Mouse (Mus musculus): ENCODE measurements around the gene U90926.

The U90926 gene

DNA sequence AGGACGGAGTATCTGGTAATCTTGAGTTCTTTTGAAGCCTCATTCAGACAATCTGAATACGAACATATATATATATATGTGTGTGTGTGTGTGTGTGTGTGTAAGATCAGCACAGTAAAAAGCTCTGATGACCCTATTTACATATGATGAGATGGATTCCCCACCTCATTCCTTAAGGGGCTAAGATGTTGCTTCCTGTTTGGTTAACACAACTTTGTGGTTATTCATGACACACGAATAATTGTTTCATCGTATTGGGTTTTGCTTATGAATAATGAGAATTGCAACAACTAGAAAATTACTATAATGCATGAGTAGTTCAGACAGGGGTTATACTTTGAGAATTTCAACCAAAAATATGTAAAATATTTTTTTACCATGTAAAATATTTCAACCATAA lies at the start of gene U90926:
TSS of gene U90926 (minus strand) at position 101 of the 400 bp plus-strand sequence.
- DNase-seq (ENCODE audit: low read depth, low spot score): no peak

DNA sequence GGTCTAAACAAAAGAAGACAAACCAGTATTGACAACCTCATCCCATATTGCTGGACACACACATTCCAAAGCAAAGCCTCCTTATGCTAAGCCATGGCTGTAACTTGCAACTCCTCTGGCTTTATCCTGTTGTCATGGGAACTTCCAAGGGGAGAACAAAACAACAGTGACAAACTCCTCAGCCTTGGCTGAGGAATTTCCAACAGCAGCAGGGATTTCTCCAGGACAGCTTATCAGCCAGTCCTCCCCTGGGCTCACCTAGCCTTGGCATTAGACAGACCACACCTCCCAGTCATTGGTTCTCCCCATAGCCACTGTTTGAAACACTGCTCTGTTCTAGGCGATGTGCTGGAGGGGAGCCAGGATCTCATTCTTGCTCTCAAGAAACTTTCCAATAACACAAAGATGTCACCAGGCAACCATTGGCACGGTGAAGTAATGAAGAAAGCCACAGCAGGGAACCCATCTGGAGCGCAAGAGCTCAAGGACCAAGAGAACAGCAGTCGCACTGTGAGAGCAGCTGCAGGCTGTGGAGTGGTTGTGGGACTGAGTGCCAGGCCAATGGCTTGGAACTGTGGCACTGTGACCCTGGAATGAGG lies 48.7 kb upstream of the U90926 start:
- no peak for DNase-seq (ENCODE audit: low read depth, low spot score)

DNA sequence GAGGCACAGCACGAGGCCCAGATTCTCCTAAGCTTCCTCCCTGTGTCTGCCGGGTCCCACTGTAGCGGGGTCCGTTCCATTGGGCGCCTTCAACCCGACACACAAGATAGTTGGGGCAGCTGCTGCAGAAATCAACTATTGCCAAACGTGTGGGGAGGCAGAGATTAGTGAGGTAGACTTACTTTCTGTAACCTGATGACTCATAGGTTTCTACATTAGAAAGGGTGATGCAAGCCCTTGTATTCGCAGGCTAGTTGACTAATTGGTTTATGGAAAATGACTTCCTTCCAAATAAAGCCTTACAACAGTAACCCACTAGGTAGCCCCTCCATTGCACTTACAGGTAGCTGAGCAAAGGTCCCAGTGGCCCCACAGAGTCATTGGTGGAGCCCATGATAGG lies 47.4 kb upstream of the U90926 start:
- no peak for DNase-seq (ENCODE audit: low read depth, low spot score)

DNA sequence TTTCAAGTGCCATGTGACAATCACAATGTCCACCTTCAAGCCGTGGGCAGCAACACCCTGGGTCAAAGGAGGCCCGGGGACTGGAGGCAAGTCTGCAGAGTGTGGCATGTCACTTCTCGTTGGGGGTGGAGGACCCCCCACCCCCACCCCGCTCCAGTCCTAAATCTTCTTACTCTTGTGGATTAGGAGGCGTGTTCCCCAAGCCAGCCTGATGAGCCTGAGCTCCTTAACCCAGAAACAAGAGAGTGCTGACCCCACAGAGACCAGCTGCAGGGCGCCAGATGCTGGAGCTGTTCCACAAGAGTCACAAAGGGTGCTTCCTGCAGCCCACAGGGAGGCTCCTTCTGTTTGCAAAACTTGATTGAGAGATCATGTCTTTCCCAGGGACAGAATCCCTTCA lies 41.0 kb upstream of the U90926 start, which contains the start of gene Ppef2:
TSS of gene Ppef2 (minus strand) at position 61 of the 400 bp plus-strand sequence.
- DNase-seq (ENCODE audit: low read depth, low spot score): no peak

DNA sequence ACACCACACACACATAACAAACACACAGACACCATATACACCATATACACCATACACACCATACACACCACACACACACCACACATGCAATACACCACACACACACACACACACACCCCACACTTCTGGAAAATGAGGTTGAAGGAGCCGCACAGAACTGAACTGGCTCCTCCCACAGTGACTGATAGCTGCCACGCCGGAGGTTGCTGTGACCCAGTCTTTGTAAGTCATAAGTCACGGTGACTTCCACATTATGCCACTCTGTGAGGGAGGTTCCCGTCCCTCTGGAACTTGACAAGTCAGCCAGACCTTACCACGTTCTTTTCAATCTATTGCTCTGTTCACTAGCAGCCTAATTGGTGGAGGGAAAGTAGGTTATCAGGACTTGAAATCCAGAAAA lies 39.3 kb upstream of the U90926 start:
- DNase-seq (ENCODE audit: low read depth, low spot score): no peak

DNA sequence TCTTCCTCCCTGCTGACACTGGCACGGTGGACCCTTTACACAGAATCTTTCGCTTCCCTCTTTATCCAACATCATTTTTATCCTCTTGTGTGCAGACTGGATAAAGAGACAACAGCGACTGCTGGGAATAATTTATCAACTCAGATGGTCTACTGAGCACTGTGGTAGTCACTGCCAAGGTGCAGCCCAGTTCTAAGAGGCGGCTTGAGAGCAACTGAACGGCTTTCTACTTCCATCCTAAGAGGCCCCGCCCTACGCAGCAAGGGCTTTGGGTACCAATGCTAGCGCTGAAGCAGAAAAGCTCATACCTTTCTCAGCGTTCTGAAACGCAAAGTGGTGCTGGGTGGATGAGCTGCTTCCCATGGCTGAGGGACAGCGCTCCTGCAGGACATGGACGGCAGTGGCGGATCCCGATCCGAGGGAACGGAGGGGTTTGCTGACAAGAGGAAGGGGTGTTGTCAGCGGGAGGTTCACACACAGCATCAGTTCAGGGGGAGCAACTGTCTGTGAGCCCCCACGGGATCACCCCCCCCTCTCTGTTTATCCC lies 37.7 kb upstream of the U90926 start:
- no peak for DNase-seq (ENCODE audit: low read depth, low spot score)

DNA sequence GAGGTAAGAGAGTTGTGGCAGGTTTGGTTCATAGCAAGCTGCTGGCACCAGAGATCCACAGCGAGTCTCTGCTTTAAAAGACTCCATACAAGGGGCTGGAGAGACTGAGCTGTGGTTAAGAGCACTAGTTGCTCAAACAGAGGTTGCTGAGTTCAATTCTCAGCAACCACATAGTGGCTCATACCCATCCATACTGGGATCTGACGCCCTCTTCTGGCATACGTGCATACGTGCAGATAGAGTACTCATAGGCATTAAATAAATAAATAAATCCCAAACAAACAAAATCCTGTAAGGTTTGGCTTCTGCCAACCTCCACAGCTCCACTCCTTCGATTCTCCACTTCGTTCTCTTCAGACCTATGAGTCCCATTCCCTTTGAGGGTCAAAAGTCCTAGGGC lies 36.8 kb upstream of the U90926 start:
- no peak for DNase-seq (ENCODE audit: low read depth, low spot score)

DNA sequence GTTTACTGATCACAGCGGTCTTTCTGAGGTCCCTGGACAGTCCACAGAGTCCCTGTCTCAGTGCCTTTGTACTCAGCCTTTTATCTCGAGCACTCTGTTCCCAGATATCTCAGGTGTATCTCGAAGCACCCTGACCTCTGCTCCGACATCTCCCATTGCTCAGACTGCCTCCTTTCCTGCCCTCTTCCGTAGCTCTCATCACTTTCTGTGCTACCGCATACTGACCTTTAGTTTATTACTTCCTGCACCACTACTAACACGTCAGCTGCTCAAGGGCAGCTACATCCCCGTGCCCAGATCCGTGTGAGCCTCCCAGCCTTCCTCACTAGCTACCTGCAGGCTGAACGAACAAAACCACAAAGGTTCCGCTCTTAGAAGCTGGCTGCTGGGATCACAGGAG lies 33.4 kb upstream of the U90926 start:
- DNase-seq (ENCODE audit: low read depth, low spot score): no peak

DNA sequence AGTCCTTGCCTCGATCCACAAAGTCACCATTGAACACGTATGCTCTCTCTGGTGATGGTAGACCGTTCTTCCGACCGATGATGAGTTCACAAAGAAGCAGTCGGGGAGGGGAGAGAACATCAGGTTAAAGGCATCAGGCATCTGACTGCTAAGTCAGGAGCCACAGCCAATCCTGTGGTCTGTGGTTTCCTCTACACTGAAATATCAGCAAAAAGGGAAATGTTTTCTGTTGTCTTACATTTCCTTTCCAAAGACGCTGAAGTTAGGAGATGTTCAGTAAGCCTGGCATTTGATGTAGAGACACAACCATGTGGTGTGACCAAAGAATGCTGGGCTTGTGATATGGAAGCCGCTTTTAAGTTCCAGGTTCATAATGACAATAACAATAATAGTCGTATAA lies 30.3 kb upstream of the U90926 start:
- peak; percentile 54 for DNase-seq (ENCODE audit: low read depth, low spot score)

DNA sequence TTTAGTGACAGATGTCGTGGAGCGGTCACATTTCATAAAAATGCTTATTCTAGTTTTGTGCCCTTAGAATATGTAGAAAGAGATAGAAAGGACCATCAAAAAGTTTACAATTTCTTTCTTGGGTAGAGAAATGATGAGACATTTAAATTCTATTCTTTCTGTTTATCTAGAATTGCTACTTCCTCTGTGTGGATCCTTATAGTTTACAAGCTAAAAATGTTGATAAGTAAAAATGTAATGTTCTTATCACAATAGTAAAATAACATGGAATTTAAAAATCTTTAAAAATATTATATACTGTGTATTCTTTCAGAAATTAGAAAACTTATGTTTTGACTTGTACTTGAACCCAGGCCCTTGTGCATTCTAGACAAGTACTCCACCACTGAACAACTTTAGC lies 29.7 kb upstream of the U90926 start:
- no peak for DNase-seq (ENCODE audit: low read depth, low spot score)

DNA sequence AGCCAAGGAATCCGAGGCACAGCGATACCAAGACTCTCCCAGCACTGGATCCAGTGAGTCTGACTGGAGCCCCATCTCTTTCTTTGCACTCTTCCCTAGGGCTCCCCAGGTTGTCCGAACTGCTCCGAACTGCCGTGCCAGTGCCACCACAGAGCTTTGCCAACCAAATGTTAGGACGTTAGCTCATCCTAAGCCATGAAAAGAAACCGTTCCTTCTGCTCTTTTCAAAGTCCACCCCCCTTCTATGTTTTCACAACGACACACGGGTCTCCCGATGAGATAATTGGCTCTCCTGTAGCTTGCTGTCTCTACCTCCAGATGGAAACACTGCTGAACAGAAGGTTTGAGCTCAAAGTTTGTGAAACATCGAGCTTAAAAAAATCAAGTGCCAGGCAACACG lies 25.6 kb upstream of the U90926 start:
- DNase-seq (ENCODE audit: low read depth, low spot score): no peak

DNA sequence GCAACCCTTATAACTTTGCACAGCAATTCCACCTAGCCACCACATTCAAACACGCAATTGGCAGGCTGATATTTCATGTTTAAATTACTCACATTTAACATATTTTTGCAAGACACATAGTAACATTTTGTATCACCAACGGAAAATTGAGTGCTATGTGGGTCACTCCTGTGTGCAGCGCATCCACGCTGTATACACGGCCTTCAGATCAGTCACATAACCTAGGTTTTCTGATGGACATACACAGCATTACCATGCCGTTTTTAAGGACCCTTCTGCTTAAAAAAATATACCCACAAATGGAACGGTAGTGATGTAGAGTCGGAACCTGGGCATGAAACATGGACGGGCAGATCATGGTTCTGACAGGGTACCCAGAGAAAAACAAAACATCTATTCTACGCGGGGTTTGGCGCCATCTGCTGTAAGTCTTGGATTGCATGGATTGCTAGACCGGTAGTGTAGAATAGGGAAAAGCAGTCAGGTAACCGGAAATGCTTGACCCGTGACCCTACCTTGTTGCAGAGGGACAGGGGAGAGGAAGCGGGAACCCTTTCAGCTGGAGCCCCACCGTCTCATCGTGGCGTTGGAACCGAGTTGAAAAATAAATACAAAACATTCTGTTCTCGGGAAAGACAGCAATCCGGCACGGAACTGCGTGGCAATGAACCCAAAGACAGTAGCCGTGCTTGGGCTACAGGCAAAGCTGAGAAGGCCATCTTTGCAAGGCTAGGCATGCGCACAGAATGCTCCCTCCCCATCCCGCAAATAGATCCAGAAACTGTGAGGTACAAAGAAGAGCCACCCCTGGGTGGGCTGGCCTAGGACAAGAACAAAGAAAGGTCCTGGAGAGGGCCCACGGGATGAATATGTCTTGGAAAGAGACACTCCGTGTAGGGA lies 24.4 kb upstream of the U90926 start:
- peak; percentile 56 for DNase-seq (ENCODE audit: low read depth, low spot score)

DNA sequence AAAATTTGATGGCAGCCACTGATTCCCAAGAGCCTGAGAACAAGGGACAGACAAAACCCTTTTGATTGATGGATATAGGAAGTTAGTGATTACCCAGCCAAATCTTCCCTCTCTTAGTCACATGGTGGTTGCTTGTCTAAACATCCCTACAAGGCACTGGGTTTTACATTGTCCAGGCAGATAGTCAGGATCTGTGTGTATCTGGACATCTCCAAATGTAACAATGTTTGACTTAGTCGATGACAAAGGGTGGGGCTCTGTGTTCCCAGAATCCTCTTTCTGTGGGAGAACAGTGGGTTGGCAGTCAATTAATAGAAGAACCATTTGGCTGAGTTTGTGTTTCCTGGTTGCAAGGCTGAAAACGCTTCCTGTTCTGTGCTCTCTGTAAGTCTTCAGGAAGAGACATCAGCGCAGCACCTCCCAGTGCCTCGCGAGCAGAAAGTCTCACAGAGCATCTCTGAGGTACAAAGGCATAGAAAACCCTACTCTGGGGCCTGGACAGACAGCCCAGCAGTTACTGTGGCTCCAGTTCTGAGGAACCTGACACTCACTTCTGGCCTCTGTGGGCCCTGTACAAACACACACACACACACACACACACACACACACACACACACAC lies 19.8 kb upstream of the U90926 start:
- peak; percentile 44 for DNase-seq (ENCODE audit: low read depth, low spot score)

DNA sequence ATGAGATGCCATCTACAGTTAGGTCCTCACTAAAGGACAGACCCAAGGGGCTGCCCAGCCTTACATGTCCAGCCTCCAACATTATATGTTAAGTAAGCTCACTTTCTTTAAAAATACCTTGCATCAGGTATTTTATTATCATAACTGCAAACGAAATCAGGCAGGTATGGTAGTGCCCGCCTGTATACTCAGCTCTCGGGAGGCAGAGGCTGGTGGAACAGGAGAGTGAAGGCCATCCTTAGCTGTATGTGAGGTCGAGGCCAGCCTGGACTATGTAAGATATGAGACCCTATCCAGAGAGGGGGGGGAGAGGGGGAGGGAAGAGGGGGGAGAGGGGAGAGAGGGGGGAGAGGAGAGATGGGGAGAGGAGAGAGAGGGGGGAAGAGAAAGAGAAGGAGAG lies 18.2 kb upstream of the U90926 start:
- DNase-seq (ENCODE audit: low read depth, low spot score): no peak

DNA sequence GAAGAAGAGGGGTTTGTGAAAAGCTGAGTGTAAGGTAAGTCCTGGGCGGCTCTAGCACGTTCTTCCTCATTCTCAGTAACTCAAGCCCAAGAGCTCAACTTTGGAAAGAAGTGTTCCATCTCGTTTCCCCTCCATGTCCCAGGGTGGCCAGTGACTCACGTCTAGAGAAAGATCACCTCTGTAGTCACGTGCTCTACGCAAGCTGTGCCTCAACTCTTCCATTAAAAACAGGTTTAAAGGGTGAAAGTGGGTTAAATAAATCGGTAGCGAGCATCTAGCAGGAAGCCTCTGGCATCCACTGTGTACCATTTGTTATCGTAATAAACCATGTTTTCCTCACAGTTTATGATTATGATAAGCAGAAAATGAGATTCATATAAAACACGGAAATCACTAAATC lies 16.6 kb upstream of the U90926 start:
- DNase-seq (ENCODE audit: low read depth, low spot score): no peak

DNA sequence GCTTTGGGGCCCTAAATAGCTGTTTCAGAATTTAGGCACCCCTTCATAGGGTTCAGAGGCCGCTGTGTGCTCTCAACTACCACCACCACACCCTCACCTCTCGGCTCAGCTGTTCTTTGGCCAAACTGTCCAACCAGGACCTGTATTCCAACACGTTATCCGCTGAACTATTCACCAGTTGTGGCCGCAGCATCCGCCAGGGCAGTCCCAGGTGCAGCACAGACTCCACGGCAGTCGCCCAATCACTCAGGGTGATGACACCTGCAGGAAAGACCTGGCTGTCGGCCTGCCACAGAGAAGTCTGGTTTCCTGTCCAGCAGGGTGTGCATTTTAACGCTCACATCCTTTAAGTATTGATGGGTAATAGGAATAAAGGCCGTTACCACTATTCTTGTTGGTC lies 15.1 kb upstream of the U90926 start:
- no peak for DNase-seq (ENCODE audit: low read depth, low spot score)

DNA sequence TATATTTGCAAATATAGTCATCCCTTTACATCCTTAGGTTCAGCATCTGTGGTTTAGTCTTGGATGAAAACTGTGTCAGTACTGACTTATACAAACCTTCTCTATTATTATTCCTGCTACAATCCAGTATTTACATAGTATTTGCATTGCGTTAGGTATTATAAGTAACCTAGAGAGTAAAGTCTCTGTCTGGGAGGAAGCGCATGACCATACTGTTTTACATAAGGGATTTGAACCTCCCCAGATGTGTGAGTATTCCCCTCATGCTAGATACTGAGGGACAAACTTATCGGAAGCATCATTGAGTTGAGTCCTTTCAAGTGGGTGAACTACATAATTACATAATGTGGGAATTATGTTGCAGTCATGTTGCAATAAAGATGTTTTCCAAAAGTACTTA lies 14.3 kb upstream of the U90926 start:
- no peak for DNase-seq (ENCODE audit: low read depth, low spot score)

DNA sequence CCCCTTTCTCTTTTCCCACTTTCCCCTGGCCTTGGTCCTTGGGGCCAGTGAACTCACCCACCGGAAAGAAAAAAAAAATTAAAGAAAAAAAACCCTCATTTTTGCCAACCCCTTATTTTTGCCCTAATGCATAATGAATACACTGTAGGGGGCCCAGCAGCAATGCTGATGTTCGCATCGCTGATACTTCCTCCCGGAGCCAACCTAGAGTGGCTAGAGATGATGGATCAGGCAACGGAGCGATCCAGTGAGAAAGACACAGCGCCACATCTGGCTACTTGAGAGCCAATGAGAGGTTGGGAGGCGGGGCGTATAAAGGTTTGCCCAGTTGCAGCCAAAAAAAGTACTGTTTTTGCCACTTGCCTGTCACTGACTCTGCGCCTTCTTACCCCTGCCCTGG lies 13.6 kb upstream of the U90926 start:
- no peak for DNase-seq (ENCODE audit: low read depth, low spot score)

DNA sequence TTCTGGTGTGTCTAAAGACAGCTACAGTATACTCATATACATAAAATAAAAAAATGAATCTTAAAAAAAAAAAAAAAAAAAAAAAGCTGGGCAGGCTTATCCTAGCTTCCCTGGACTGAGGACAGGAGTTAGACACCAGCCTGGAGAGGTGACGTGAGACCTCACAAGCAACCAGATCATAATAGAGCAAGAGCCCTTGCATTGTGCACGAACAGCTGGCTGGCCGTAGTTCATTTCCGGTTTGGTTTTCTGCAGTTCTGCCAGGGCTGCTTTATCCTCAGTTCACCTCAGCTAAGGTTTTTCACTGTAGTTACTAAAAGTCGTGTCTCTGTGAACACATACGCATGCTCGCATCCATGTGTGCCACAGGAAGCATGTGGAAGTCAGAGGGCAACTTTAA lies 12.6 kb upstream of the U90926 start:
- no peak for DNase-seq (ENCODE audit: low read depth, low spot score)

DNA sequence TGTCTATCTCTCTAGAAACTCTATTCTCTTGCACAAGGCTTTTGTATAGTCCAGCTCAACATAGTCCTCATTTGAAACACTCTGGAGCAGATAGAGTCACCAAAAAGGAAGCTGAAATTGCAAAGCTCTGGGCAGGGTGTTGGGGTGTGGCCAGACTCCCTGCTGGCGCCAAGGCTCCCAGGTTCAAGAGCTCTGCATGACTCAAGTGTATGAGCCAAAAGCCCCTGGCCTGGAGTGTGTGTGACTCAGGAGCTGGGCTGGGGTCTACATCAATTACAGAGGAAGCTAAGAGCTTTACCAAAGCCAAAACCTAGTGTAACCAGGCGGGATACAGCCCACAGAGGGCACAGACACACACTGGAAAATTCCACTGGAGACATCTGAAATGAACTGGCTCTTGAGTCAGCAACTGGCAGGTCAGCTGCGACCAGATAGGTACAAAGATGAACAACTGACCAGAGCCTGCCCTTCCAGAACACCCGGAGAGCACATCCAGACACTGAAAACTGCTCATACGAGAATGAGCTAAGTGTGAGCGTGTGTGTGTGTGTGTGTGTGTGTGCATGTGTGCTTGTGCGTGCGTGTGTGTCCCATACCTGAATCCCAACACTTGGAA lies 5.2 kb upstream of the U90926 start:
- no peak for DNase-seq (ENCODE audit: low read depth, low spot score)

DNA sequence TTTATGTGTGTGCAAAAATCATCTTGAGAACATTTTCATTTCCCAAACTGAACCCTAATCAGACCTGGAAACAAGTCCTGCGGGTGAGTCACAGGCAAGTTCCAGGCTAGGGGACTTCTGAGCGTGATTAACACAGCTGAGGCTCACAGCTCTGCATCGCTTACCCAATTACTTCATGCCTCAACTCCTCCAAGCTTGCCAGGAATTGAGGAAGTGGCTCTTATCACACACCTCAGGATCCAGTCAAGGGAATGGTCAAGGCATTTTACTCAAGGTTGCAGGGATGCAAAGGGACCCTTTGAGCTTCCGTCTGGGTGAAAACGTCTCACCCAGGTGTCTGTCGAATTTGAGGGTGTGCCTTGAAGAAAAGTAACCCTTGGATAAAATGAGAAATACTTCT lies 4.6 kb upstream of the U90926 start:
- no peak for DNase-seq (ENCODE audit: low read depth, low spot score)
